Mouse (Mus musculus): Measurements from ENCODE around the gene Qtrt2.

The Qtrt2 gene

DNA sequence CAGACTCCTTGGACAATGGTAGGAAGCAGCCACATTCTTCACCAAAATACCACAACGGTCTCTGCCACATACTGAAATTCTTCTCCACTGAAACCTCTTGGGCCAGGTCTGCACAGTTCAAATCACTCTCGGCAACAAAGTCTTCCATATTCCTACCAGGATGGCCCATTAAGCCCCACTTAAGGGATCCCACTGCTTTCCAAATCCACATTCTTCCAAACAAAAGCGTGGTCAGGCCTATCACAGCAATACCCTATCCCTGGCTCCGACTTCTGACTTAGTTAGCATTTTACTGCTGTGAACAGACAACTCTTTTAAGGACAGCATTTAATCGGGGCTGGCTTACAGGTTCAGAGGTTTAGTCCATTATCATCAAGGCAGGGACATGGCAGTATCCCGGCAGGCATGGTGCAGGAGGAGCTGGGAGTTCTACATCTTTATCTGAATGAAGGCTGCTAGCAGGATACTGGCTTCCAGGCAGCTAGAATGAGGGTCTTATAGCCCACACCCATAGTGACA, at the start of gene Qtrt2:
Qtrt2 (minus strand) TSS at position 469 of the 519 bp plus-strand sequence.
- no peak for DNase-seq (ENCODE audit: low read depth, low spot score)

DNA sequence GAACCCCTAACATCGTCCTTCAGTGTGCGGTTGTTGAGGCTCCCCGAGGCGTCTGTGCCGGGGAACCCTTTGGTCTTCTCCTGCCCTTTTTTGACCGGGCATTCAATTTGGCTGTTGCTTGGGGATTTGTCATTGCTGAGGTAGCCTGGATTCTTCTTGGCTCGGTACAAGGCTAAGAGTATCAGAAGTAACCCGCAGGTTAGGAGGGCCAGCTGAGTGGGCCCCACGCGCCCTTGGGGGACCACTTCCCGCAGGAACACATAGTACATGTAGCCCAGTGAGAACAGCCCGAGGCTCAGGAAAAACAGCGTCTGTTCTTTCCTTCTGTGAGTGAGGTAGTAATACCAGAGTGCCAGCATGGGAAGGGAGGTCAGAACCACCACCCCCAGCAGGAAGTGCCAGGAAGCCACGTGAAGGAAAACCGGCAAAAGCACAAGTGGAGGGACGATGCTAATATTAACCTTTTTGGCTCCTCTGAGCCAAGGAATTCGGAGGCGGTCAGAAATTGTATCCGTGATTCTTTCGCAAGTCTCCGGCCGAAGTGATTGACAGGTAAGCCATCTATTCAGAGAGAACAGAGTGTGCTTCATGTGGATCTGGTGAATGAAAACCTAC, 47.1 kb upstream of the Qtrt2 start:
- DNase-seq (ENCODE audit: low read depth, low spot score): no peak

DNA sequence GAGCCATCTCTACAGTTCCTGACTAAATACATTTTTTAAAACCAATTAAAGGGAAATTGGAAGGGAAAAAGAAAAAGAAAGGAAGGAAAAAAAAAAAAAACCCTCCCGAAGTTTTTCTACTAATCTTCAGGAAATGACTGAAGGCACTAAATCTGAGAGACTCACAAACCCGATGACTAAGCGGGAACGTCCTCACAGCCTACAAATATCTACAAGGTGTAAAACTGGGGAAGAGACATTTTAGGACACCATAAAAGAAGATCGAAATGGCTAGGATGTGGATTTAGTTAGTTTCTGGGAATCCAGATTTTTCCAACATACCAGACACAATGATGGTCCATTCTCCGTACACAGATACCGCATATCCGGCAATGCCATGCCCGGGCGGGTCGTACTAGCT, 46.5 kb upstream of the Qtrt2 start:
- no peak for DNase-seq (ENCODE audit: low read depth, low spot score)

DNA sequence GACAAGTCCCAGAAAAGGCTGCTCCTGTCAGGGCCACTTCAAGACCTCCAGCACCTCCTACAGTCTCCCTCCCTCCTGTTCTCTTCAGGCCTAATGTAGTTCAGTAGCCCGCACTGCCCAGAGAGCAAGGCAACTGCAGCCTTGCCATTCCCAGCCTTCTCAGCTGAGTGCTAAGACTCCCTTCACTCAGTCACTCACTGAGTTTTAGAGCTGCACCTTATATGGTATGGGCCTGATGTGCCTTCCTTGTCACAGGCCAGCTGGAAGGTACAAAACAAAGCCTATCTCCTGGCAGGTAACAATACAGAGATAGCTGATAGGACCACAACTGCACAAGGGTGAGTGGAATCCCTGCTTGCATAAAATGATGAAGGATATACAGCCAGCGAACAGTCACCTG, 45.8 kb upstream of the Qtrt2 start:
- no peak for DNase-seq (ENCODE audit: low read depth, low spot score)

DNA sequence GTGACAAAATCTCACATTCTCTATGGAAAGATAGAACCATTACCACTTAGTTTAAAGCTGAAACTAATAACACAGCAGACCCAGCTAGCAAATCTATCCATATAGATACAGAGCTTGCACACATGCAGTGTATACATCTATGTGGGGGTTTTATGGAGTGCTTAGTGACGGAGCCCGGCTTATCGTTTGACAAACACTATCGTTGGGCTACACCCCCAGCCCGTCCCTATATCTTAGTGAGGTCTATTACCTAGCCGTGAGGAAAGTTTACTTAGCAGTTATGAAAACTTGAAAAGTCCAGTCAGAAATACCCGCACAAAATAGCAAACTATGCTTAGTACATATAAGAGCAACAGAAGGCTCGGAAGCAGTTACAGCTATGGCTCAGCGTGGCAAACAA, 45.1 kb upstream of the Qtrt2 start:
- no peak for DNase-seq (ENCODE audit: low read depth, low spot score)

DNA sequence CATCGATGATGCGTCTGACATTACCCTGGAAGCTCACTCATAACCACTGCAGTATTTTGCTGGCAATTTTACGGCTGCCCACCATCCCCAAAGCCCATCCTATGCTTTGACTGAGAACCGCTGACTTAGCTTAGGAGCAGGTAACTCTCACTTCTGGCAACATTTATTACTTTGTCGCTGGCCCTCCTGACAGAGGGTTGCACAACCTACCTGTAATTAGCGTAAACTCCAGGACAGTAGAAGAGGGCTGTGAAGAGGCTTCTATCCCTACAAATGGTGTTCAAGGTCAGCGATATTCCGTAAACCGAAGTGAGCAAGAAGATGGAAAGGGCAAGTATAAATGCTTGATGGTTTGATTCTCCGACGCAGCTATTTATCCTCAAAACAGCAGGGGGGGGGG, 44.6 kb upstream of the Qtrt2 start:
- DNase-seq (ENCODE audit: low read depth, low spot score): no peak

DNA sequence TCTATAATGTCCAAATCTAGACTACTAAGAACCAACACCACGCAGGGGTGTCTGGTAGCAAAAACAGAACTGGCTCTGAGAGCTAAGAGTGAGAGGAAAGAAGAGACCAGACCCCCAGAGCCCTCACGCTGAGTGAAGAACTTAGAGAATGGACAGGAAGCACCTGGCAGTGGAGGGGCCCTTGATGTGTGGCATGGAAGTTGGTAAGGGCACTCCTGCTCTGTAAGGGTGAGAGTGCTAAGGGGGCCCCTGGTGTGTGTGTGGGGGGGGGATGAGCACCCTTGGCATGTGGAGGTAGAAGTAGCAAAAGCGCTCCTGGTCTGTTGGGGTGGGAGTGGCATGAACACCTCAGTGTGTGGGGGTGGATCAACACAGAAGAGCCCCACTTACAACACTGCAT, 43.8 kb upstream of the Qtrt2 start:
- DNase-seq (ENCODE audit: low read depth, low spot score): no peak

DNA sequence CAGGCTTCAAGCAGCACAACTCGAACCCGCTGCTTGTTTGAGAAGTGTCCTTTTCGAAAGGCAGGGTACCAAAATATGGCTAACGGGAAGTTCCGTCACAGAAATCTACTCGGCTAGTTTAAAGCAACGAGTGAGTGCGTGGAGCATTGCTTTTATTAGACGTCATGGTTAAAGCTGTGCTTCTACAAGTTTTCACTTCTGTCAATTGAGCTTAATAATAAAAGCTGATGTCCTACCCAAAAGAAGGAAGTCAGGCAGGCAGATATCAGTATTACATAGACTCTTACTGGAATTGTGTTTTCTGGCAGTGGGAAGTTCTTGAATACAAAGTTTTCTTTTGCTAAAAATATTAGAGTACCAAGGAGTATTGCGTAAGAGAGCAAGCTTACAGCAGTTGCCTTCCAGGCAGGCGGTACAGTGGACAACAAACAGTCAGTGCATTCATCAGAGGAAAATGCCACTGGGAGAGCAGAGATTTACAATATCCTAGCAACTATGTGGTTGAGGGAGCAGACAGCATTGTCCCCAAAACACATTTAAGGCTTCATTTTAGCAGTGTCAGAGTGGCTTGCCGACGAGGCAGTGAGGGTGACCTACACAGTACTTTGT, 39.3 kb upstream of the Qtrt2 start:
- no peak for DNase-seq (ENCODE audit: low read depth, low spot score)

DNA sequence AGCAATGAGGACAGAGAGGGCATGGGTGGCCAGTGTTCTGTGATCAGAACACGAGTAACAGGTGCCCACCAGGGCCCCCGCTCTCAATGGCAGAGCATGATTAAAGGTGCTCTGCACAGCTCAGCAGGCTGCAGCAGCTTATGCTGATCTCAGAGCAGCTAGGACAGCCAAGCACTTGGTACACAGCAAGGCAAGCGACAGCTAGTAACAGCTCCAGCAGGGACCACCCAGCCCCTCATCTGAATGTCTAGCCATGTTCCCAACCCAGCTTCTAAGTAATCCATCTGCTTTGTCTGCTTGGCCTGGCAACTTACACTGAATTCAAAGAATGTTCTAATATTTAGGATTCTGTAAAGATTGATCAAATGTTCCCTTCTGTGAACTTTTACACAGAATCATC, 37.2 kb upstream of the Qtrt2 start:
- DNase-seq (ENCODE audit: low read depth, low spot score): no peak

DNA sequence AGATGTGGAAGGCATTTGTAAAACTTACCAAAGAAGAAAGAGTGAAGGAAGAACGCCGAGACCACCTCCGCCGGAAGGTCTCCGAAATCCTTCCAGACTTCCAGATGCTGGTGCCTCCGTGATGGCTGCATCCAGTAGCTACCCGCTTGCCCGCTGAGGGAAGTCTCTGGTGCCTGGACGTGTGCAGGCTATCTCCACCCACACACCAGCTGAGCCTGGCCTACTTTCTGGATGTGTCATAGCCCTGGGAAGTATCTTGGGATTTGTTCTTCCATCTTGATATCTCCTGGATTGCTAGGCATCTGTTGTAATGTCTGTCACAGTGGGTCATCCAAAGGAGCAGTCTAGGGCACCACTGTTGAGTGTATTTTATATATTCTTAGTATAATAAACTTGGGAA, 36.7 kb upstream of the Qtrt2 start:
- no peak for DNase-seq (ENCODE audit: low read depth, low spot score)

DNA sequence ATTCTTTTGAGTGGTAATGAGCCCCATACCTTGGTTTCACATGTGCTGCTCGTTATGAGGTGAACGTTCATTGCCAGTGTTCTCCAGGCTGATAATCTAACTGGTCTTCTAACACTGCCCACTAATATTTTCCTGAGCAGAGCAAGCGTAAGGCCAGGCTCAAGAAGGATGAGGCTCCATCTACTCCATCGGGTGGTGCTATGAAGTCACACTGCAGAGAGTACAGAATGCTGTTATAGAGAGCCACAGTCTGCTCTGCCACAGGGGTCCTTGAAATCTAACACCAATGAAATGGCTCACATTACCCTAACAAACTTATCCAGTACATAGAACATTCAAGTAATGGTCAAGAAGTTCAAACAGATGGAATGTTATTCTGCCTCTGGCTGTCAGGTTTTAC, 31.4 kb upstream of the Qtrt2 start:
- DNase-seq (ENCODE audit: low read depth, low spot score): no peak

DNA sequence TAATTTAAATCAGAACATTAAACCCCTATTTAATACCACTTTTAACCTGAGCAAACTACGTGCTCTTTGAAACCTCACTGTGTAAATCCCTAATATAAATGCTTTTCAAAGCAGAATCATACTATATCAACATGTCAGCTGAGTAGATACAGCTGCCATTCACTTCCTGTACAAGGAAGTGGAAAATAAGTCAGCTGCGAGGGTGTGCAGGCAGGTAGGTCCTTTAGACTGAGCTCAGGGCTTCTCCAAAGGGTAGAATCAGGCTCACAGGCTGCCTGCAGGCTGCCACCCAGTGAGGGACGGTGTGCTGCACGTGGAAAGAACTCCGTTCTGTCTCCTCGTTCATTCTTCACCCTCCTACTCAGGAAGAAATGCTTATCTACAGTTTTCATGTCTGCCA, 28.3 kb upstream of the Qtrt2 start:
- no peak for DNase-seq (ENCODE audit: low read depth, low spot score)

DNA sequence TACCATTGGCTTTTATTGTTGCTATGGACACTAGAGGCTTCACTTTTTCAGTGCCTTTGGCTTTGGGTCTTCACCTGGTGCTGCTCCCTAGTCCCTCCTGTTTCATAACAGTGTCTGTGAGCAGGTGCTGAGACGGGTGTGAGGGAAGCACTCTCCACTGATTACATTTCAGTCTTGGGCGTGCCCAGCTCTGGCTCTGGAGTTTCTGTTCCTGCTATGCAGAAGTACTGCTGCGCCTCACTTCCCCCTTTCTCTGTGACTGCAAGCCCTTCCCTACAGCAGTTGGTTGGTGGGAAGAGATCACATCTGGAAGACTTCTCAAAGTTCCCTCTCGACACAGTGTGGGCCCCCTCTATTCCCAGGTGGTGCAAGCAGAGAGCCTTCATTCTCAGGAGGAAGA, 25.0 kb upstream of the Qtrt2 start:
- no peak for DNase-seq (ENCODE audit: low read depth, low spot score)

DNA sequence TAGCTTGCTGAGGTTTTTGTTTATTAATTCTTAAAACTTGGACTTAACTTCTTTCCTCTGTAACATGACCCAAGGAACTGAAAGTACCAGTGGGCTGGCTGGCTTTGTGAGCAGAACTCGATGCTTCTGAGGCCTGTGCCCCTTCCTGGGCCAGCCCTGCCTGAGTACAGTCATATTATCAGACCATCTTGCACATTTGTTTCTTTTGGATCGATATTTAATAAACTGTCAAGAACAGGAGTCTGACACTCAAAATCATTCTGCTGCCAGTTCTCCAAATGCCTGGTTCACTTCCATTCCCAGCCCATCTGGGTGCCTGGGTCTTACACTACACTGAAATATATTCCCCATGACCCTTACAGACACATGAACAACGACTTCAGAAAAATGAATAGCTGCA, 19.3 kb upstream of the Qtrt2 start:
- DNase-seq (ENCODE audit: low read depth, low spot score): no peak

DNA sequence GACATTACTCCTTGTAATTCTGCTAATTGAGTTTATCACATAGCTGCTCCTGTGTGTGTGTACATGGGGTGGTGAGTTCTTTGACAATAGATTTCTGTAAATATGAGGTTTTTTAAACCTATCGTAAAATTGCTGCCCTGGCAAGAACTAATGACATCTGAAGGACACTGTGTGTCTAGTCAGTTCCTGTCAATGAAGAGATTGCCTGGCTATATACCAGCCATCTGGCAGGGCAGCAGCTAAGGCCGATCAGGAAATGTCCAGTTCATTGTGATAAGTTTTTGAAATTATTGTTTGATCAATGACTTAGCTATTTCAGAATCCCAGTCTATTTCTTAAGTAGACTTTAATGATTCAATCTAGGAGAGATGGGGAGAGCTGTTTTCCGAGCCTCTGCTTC, 18.7 kb upstream of the Qtrt2 start:
- DNase-seq (ENCODE audit: low read depth, low spot score): no peak

DNA sequence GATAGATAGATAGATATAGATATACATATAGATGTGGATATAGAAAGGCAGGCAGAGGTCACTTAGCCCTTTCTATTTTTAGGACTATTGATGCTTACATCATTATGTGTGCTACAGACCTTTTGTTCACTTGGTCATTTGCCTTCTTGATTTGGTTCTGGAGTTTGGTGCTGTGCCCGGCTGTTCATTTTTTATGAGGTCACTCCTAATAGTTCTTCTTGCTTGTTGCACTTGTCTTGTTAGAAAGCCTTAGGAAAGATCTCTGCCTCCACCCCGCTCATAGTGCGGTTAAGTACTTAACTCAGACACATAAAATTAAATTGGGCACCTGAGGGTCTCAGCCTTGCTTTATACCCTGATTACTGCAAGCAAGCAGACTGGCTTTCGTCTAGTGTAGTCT, 14.2 kb upstream of the Qtrt2 start:
- no peak for DNase-seq (ENCODE audit: low read depth, low spot score)

DNA sequence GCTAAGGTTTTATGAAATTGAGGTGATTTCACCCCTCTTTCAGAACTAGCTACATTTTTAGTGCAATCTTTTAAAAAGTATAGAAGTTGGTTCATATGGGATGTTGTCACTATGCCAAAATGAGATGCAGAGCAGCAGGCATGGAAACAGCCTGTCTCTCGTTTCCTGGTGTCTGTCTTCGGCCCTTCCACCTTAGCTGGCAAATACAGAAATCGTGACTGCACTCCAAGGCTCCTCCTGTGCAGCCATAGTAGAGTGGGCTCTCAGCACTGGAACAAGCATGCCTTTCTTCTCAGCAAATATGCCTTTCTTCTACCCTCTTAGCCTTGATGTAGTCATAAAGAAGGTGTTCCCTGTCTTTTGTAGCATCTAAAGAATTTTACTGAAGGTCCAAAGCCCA, 9.3 kb upstream of the Qtrt2 start:
- no peak for DNase-seq (ENCODE audit: low read depth, low spot score)

DNA sequence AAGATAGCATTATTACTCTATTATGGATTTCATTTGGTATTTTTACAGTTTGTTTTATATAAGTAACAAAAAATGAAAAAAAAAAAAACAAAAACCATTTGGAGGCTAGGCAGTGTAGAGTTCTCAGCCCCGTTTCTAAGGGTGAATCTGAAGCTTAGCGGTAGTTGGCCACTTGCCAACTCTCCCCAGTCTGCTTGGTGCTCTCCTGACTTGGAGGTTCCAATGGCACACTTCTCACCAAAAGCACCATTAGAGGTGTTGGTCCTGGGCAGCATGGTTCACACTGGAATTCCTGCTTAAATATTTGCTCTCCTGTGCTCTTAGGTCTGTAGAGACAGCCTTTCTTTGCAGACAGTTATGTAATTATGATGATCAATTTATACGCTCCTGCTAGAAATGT, 8.8 kb upstream of the Qtrt2 start:
- peak; percentile 20 for DNase-seq (ENCODE audit: low read depth, low spot score)

DNA sequence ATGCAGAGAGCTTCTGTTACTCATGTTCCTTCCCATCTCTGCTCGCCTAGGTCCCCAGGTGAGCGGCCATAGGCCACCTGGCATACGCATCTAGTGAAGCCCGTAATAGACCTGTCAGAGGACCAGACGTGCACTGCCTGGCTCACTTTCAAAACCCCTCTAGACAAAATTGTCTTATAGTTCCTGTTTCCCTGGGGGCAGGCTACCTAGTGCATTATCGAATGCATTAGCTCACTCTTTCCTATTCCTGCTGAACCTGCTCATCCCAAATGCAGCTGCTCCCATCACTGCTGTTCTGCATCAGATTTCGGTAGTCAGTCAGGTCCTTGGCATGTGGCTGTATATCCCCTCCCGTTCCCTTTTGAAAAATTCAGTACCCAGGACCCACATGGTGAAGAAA, 8.2 kb upstream of the Qtrt2 start:
- no peak for DNase-seq (ENCODE audit: low read depth, low spot score)

DNA sequence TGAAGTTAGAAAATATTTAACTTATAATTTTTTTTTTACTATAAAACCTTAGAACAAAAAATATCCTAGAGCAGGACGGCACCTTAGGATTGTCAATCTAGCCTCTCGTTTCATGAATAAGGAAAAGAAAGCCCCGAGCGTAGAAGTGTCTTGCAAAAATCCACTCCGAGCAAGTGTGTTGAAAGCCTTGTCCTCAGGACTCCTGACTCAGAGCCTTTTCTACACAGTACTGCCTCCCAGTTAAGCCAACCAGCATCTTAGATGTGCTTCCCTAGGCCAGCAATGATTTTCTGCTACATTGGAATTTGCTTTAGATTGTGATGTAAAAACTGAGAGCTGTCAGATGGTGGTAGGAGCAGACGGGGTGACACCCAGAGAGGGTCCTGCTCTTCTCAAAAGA, 6.4 kb upstream of the Qtrt2 start:
- DNase-seq (ENCODE audit: low read depth, low spot score): no peak

DNA sequence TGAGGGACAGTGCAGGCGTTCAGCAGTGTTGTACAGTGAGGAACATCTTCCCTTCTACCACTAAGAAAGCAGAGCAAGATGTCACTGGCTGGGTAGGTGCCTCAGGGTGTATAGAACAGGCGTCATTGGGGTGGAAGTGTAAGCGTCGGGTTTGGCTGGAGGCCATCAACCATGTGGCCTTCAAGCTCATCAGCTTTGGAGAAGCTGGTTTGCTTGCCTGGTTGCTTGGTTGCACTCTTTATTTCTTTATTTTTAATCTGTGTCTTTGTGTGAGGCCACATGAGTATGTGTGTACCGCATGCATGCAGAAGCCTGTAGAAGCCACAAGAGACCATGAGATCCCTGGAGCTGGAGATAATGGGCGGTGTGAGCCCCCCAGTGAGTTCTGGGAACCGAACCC, 5.7 kb upstream of the Qtrt2 start:
- DNase-seq (ENCODE audit: low read depth, low spot score): no peak

DNA sequence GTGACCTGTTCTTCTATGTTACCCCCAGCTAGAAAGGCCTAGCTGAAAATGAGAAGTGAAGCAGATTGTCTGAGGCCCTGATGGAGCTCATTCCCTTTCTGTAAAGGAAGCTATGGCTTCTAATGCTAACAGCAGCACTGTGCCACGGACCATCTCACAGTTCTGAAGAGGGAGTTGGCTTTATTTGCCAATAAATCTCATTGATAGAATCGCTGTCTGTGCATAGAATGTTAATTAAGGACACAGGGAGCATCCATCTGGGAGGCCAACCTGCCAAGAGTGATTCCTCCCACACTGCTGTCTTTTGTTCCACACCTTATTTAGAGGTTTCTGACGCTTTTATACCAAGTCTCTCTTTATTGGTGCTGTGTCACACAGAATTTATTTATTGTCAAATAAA, 4.9 kb upstream of the Qtrt2 start:
- peak; percentile 35 for DNase-seq (ENCODE audit: low read depth, low spot score)

DNA sequence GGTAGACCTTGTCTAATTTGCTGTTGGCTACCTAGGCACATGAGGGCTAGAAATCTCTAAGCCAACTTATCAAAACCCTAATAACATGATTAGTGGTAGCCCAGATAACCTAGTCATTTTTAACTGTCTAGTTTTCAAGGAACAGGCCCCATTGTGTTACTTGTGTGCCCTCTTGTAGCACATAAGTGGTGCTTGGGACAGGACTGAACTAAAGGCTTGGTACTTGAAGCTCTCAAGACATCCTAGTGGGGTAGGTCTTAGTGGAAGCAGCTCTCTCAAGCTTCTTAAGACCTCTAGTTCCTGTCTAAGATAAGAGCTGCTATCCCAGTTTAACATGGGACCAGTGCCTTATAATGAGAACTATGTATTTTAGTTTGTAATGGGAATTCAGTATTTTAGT, 4.0 kb upstream of the Qtrt2 start:
- DNase-seq (ENCODE audit: low read depth, low spot score): no peak

DNA sequence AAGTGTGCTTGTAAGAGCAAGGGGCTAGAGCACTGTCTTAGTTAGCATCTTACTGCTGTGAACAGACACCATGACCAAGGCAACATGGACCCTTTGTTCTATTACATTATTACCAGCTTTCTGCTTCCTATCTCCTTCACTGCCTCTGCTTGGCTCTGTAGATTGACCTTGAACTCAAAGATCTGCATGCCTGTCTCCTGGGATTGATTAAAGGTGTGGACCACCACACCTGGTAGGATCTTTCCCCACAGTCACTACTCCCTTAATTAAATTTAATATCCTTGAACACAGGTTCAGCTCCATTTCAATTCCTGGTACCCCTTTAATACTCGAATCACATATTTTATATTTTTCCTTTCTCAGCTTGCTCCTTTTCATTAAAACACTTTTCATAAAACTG, 763 bp downstream of the Qtrt2 start:
- DNase-seq (ENCODE audit: low read depth, low spot score): no peak
